Mouse (Mus musculus): ENCODE measurements at regions not wholly inside any gene's neighbourhood (a gene's known extent, or its start where the extent isn't known, plus 50 kb on each side); places are given as distances from the start of the nearest gene placed in this dataset.

DNA sequence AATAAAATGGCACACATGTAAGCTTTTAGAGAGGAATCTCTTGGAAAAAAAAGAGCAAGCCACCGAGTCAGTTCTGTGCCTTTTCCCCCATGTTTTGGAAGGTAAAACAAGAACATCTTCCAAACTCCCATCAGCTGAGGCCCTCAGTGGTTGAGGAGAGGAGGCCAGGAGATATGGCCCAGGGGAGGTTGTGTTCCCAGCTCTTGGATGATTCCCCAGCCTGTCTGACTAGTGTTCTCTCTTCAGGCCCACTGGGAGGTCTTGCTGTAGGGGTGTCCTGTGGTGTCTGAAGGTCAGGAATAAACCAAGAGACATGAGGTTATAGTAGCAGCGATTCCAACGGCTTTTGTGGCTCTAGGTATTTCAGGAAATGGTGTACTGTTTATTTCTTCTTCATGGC lies 643.2 kb downstream of the Rnf144a start:
- no peak for ATAC-seq

DNA sequence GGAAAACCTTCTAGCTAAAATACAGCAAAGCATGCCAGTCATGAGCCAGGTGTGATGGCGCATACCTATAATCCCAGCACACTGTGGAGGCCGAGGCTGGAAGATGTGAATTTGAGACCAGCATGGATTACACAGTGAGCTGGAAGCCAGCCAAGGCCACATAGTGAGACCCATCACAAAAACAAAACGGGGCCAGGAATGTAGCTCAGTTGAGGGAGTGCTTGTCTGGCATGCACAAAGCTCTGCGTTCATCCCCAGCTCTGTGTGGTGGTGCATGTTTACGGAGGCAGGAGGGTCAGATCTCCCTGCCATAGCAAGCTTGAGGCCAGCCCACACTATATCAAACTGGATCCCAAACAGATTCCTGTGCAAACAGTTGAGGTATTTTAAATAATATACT lies 646.4 kb downstream of the Rnf144a start:
- ATAC-seq, result no peak

- no peak for ATAC-seq
Measured at GRCm38 (mm10) chr12:25763061-25763460, 652.0 kb downstream of the Rnf144a start.

DNA sequence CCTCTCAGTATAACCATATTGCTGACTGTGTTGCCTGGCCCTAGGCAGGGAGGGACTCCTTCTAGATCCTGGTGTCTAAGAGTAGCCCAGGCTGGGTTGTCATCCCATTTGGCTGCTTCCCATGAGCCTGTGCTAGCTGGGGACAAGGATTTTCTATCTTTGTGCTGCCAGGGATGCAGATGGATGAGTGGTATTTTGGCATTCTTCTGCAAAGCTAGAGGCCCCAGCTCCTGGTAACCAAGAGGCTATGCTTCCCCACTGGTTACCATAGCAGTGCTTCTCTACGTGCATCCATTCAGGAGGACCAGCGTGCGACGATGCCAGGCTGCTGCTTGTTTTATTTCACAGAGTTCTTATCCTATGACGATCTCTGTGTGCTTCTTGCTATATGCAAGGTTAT lies 658.0 kb downstream of the Rnf144a start:
- no peak for ATAC-seq

- ATAC-seq, result no peak
Measured at GRCm38 (mm10) chr12:25733801-25734200, 636.9 kb upstream of the Id2 start.

DNA sequence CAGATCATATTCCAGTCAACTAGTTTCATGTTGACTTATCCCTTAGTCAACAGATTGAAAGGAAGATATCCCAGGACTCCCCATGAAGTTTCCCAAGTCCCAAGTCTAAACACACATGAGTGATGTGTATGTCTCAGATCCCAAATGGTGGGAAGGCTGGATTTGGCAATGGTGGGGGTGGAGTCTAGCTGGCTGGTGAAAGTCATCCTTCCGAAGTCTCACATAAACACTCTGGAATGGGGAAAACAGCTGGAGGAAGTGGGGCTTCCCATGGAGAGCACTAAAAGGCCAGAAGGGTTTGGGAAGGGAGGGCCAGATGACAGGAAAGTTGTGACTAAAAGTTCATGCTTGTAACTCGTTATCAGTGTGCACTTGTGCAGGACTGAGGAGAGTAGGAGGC lies 628.8 kb upstream of the Id2 start:
- ATAC-seq, result no peak

DNA sequence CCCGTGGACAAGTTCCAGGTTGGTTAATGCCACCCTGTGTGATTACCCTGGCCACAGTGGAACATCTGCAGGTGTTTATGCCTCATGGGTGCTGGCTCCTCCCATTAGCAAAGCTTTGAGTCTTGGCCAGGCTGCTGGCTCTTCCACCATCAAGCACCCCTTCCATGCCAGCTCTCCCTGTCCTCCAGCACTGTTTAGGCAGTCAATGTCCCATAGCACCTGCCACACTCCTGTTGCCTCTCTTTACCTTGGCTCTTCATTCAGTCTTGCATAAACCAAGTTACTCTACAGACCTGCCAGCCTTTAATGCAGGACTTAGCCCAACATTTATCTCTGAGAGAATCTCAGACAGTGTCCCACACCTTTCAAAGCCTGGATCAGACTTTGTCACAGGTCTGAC lies 614.2 kb upstream of the Id2 start:
- no peak for ATAC-seq

- no peak for ATAC-seq
Measured at GRCm38 (mm10) chr12:25703023-25703400, 606.1 kb upstream of the Id2 start.

- no peak for ATAC-seq
Measured at GRCm38 (mm10) chr12:25702176-25703022, 605.5 kb upstream of the Id2 start.

DNA sequence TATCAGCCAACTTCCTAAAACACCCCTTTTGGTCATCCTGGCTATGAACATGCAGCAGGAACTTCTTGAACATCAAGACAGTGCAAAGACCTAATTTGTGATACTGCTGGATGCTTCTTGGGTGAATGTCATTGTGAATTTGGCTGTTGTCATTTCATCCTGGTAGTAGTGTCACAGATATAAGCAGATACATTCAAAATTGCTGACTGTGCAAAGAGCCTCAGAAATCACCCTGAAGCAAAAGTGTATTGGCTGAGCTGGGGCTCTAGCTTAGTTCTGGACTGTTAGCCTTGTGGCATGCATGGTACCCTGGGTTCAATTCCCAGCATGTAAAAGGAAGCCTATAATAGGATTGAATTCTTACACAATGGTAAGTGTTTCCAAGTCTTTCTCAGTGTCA lies 590.1 kb upstream of the Id2 start:
- no peak for ATAC-seq

- ATAC-seq, result no peak
Measured at GRCm38 (mm10) chr12:25676631-25677030, 579.7 kb upstream of the Id2 start.

- ATAC-seq, result no peak
Measured at GRCm38 (mm10) chr12:25668336-25668735, 571.4 kb upstream of the Id2 start.

DNA sequence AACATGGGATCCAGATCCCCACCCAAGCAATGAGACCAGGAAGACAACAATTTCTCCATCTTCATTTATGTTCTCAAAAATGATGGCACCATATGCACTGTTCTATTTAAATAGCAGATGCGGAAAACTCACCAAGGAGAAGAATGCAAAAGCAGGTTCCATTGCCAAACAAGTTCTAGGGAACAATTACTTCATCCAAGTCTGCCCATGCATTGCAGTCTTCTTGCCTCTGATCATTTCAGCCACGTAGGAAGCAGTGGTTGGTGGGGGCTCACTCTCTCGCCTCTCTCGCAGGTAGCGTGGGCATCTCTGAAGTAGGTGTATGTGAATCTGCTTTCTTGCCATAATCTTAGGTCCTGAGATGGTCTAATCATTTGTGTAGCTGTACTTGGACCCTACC lies 557.5 kb upstream of the Id2 start:
- no peak for ATAC-seq

- no peak for ATAC-seq
Measured at GRCm38 (mm10) chr12:25650237-25650636, 553.3 kb upstream of the Id2 start.

DNA sequence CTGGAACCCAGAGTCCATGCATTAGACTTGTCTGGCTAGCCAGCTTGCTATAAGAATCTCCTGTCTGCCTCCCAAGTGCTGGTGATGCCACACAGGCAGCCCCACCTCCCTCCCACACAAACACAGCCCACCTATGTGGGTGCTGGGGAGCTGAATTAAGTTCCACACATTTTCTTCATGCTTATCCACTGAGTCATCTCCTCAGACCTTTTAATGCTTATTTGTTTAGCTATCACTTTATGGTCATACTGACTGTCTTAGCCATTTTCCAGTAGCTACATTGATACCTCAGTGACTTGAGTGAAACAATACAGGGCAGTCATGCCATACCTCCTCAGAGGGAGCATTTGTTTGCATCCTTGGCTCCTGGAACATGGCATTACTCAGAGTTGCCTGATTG lies 531.1 kb upstream of the Id2 start:
- no peak for ATAC-seq

DNA sequence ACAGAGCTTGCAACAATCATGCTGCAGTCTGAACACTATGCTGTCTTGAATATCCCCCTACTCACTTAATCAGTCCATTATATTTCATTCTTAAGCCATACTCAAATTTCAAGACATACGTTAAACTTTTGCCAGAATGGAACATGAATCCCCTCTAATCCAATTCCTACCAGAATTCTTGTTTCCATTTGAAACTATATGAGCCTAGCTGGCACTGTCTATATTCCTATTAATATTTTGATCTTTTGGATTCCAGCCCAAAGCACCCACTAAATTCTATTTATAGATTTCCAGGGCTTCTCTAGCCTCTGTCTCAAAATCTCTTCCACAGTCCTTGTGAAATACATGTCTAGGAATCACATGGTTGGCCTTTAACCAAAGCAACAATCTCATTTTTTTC lies 528.9 kb upstream of the Id2 start:
- ATAC-seq, result no peak

DNA sequence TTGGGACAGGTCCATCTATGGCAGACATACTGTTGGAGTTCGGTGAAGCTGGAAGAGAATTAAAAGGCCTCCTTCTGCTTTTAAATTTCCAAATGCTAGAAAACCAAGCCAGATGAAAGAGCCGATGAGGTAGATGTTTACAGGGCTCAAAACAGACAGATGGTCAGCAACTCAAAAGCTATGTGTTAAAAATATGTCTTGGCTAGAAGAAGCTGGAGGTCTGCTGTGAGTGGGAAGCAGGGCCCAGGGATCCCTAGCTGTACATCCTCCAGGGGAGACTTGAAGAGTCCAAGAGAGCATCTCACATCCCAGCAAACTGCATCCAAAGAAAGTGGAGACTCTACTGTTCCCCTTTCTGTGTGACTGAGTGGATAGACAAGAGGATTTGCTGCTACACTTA lies 526.5 kb upstream of the Id2 start:
- no peak for ATAC-seq

DNA sequence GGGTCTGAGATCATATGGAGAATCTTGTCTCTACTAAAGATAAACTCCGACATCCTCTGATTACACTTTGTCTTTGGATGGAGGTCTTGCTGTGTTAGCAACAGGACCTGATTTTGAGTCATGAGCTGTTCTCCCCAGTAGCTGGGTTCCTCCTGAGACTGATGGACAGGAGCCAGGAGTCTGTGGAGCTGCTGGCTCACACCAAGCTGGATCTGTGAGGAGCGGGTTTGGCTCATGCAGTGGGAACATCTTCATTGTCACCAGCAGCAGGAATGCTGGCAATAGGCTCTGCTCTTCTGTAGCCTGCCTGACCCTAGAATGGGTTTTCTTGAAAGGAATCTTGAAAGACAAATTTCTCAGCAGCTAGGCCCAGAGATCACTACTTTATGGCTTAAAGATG lies 524.2 kb upstream of the Id2 start:
- ATAC-seq, result no peak

DNA sequence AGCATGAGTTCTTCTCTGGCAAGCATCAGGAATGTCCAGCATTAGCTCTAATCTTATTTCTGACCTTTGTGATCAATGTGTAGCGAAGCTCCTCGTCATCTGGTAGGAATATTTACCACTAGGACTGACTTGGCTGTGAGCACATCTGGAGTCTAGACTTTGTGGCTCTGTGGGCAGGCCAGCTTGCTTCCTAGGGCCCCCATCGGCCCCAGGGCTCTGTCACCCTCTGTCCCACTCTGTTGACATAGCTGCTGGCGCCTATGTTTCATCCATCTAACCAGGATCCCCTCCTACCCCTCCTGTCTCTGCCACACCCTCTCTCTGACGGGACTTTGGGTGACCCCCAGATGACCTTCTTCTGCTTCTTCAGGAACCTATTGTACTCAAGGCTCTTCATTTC lies 520.6 kb upstream of the Id2 start:
- no peak for ATAC-seq

GRCm38 (mm10) chr12:25615377-25615776 lies 518.4 kb upstream of the Id2 start:
- no peak for ATAC-seq

DNA sequence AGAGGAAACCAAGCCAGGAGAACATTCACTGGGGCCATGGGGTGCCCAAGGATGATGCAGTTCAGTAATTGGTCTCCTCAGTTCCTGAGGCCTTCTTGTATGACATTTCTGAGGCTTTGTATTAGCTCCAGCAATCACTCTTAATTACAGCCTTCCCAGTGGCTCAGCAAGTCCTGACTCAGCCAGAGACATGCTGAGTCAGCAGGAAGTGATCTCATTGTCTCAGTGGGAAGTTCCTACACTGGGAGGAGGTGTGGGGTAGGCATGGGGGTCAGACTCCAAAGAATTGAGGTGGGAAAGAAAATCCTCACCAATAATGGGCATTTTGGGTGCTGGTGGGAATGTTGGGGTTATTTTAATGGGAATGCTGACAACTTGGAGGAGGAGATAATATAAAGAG lies 516.5 kb upstream of the Id2 start:
- no peak for ATAC-seq

DNA sequence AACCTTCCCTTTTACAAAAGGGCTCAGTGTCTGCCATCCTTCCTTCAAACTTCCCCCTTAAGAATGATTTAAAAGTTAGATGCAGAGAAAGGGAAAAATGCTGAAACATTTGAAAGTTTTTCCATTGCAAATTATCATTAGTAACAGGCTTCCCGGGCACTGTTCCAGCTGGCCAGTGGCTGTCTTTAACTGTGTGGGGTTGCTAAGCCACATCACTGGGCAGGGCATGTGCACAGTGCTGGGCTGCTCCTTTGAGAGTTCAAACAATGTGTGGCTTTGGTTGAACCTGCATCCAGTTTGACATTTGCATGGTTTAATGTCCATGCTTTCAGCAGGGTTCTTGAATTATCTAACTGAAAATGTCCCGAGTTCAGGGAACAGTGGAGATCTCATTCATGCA lies 512.1 kb upstream of the Id2 start:
- no peak for ATAC-seq

- no peak for ATAC-seq
Measured at GRCm38 (mm10) chr12:25605396-25605795, 508.5 kb upstream of the Id2 start.

DNA sequence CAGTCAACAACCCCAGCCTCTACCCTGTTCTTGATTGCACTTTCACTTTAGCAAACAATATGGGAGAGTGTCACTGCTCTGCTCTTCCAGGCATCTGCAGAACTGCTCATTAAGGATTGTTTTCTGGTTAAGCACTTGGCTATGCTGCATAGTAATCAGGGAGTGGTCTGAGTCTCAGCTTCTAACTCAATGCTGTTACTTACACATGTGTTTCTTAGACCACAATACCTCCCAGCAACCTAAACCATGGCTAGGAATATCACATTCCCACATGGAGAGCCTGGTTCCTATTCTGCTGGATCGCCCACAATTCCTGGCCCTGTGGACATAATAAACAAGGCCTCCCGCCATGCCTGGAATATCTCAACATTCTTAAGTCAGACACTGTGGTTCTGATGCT lies 493.3 kb upstream of the Id2 start:
- no peak for ATAC-seq

DNA sequence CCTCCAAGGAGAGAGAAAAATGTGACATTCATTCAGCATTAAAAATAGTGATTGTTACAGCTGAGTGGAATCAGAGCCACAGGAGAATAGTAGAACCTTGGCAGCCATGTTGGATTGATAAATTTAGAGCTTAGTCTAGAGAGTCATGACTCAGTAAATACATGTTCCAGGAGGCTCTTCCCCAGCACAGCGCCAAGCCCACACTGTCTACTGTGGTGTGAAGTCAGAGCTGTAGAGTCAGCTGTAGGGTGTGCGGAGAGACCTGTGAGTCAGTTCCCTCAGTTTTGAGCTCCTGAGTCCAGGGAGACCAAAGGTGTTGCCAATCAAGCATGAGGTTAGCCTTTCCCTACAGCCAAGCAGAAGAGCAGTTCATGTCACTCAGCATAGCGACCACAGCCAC lies 488.8 kb upstream of the Id2 start:
- ATAC-seq, result no peak
